Mouse (Mus musculus) liver, adult 2 months (tissue): ENCODE data around the gene Tradd.

Experiments
- CTCF ChIP-seq: fragments of 200-500 bp; IDR thresholded peaks from 2 replicates; pipeline ENCODE4 v1.5.1; 2011; ENCODE audit warnings: low read depth, low read length, control low read depth
- POLR2A ChIP-seq: fragments of 200-500 bp; IDR thresholded peaks from 2 replicates; pipeline ENCODE4 v1.6.1; 2011; ENCODE audit warnings: low read length, control low read depth; ENCODE audit not compliant: insufficient read depth; ENCODE audit errors: extremely low read depth

DNA sequence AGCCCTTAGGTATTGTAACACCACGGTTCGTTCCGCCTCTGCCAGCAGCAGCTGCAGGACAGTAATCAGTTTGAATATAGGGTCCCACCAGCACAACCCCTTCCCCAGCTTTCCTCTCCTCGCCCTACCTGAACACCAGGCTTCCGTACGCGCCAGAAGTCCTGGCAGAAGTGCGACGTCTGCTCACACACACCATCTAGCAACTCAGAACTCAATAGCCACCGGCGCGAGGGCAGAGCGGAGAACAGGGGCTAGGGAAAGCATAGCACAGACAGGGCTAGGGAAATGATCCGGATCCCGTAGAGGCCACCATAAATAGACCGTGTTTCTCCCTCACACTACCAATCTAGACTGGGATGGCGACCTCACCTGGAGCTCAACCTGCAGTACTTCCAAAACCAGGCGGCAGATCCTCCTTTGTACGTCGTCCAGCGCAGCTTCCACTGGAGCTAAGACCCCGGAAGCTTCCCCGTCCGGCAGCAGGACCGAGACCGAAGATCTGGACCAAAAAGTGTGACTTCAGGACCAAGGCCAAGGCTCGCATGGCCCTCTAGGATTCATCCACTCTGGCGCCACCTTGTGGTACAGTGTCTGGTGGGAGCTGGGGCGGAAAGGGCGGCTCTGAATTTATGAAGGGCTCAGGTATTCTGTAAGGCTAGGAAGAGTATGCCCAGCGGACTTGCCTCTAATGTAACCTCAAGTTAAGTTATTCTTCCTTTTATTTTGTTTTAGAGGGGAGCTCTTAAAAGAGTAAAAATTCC, 26.3 kb upstream of the Tradd start:
- TF ChIP-seq CTCF (peak; percentile 96), POLR2A (no peak)
